Mouse (Mus musculus) embryo, embryonic 10.5 days (tissue): ENCODE measurements around the gene Prkaca.
"Not testable (repeated sequence)": the region's sequence is repeated elsewhere in the genome, so short reads cannot be mapped to it uniquely, and the experiment has no call there.

ENCODE experiments used
- DNase-seq: peaks from one replicate; pipeline ENCODE4 v3.0.0-alpha.2; 2015; ENCODE audit warnings: low spot score

The Prkaca gene

DNA sequence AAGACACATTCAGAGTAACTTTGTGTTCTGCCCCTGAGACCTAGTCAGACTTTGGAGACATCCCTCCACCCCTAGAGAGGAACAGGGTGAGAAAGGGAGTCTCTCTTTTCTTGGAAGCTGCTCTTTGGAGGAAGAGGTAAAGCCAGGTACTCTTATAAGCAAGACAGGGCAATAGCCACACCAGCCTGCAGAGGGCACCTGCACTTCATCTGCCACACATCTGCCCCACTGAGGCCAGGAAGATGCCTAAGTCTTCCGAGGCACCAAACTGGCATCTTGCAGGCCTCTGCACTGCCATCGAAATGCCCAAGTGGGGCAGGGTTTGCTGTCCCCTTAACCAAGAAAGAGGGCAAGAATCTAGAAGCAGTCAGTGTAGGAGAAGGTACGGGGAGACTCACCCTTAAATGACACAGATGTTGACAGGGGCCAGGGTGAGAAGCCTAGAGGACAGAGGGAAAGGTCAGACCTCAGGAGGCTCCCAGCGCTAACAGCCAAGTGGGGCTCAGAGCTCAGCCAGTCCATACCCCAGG is 3.4 kb downstream of the Prkaca start:
- no peak for DNase-seq

GRCm38 (mm10) chr8:83976779-83977350 is 4.1 kb downstream of the Prkaca start:
- DNase-seq: no peak

DNA sequence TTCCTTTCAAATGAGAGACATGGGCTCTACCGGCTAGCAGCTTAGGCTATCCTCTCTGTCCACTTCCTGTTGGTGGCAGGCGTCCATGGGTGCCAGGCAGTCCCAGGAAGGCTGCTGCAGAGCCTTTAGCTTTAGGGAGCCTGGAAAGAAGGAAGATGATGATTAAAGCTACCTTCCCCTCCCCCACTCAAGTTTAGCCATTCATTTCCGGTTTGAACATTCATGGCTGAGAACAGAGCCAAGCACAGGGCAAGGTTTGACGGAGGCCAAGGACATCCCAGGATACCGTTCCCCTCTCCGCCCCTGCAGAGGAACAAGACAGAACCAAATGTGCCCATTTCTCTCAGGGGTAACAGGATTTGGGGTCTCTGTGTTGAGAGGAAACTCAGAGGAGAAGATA is 4.9 kb downstream of the Prkaca start:
- no peak for DNase-seq

GRCm38 (mm10) chr8:83978200-83978599 is 5.4 kb downstream of the Prkaca start:
- no peak for DNase-seq

DNA sequence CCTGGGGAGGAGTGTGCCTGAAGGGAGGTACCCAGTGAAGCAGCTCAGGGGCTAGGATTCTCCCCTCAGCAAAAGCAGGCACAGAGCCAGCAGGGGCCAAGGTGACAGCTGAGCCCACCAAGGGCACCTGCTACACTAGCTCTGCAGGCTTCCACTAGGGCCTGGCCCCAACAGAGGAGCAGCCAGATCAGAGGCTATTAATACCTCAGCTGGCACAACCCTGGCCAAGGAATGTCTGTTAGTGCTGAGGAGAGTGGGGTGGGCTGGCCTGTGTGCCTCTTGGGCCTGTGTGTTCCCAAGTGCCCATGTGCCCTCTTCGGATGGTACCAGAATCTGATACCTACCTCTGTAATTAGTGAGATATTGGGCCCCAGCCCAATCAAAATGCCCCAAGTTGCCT is 7.5 kb downstream of the Prkaca start:
- no peak for DNase-seq

DNA sequence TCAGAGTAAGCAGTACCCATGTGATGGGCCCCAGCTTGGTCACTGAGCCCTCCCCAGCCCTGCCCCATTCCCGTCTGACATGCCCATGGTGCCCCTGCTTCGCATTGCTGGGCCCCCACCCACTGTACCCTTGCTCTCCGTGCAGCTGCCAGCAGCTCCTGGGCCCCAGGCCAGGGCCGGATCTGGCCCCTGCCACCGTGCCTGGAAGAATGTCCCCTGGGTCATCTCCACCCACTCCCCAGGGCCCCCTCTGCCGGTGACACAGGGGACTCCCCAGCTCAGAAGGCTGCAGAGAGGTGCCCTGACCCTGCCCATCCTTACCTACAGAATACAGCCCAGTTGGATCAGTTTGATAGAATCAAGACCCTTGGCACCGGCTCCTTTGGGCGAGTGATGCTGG is 8.1 kb downstream of the Prkaca start:
- no peak for DNase-seq

DNA sequence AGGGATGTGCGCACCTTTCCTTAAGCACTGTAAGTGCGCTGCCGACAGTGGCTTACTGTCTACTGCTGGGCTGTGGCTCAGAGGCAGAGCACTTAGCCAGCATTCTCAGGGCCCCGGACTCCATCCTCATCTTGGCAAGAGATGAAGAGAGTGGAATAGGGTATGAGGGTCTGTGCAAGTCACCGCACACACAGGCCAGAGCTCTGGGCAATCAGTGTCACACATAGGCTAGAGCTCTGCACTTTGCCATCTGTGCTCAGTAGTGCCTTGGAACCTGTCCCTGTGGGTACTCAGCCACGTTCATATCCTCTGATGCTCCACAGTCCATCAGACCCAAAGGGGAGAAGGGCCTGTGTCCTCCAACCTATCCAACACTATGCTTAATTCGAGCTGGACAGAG is 8.7 kb downstream of the Prkaca start:
- no peak for DNase-seq

- DNase-seq: no peak
Observed at GRCm38 (mm10) chr8:83982449-83982848, 9.7 kb downstream of the Prkaca start.

- DNase-seq: not testable (repeated sequence)
Observed at GRCm38 (mm10) chr8:83983222-83983621, 10.4 kb downstream of the Prkaca start.

GRCm38 (mm10) chr8:83989243-83989642 is 16.4 kb downstream of the Prkaca start:
- no peak for DNase-seq

- no peak for DNase-seq
Observed at GRCm38 (mm10) chr8:83990170-83990569, 17.4 kb downstream of the Prkaca start.

DNA sequence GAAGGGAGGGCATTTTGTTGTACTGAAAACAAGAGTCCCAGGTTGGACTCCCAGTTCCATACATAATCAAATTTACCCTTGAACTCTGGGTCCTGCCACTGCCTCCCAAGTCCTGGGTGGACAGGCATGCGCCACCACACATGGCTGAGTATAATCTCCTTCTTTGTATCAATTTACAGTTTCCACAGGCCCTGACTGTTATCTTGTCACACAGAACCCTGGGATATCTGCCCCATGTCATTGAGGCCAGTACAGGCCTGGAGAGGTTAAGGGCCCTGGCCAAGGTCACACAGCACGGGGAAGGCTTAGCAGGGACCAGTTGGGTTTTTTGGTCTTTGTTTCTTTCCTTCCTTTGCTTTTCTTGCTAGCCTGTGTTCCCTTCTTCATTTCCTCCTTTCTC is 19.7 kb downstream of the Prkaca start:
- no peak for DNase-seq

DNA sequence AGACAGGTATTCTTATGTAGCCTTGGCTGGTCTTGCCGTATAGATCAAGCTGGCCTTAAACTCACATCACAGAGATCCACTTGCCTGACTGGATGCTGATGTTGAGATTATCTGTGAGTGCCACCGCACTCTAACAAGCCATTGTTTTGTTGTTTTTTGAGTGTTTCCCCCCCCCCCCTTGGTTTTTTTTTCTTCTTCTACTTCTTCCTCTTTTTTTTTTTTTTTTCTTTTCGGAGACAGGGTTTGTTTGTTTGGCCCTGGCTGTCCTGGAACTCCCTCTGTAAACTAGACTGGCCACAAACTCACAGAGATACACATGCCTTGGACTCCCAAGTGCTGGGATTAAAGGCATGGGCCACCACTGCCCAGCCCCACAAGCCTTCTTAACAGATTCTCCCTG is 21.2 kb downstream of the Prkaca start:
- DNase-seq: no peak

- DNase-seq: no peak
Observed at GRCm38 (mm10) chr8:83995973-83996372, 23.2 kb downstream of the Prkaca start.

DNA sequence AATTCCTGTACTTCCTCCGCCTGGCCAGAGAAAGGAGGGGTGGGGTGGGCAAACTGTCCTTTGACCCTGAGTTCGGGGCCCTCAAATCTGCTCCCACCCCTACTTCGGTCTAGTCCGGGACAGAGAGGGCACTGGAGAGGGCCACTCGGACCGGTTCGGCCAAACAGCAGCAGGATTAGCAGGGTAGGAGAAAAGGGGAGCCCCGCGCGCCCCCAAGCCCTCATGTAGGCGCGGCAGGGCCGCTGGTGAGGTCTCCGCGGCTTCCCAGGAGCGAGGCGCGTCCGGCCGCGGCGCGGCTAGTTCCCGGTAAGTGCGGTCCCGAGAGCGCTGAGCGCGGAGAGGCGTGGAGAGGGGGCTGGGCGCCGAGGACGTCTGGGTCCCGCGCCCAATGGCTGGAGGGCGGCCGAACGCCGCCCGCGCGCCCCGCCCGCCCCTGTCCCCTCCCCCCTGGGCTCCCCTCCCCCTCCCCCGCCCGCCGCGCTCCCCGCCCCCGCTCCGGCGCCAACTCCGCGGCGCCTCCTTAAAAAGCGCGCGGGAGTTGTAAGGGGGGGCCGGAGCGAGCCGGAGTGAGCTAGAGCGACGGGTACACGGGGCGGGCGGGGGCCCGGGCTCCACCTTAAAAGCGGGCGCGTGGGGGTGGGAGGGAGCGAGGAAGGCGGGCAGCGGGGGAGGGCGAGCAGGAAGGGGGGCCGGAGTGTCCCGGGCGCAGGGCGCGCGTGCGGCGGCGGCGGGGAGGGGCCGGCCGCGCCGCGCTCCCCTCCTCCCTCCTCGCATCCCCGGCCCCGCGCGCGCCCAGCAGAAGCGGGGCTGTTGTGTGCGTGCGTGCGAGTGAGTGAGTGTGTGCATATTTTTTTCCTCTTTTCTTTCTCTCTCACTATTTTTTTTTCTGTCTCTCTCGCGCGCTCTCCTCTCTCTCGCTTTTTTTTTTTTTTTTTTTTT is 24.0 kb downstream of the Prkaca start:
- peak; percentile 91 for DNase-seq

- peak; percentile 62 for DNase-seq
Observed at GRCm38 (mm10) chr8:83997511-83998141, 24.8 kb downstream of the Prkaca start, which contains the start of gene Samd1. Gene Samd1, plus strand, starts transcription at chr8:83997672.

DNA sequence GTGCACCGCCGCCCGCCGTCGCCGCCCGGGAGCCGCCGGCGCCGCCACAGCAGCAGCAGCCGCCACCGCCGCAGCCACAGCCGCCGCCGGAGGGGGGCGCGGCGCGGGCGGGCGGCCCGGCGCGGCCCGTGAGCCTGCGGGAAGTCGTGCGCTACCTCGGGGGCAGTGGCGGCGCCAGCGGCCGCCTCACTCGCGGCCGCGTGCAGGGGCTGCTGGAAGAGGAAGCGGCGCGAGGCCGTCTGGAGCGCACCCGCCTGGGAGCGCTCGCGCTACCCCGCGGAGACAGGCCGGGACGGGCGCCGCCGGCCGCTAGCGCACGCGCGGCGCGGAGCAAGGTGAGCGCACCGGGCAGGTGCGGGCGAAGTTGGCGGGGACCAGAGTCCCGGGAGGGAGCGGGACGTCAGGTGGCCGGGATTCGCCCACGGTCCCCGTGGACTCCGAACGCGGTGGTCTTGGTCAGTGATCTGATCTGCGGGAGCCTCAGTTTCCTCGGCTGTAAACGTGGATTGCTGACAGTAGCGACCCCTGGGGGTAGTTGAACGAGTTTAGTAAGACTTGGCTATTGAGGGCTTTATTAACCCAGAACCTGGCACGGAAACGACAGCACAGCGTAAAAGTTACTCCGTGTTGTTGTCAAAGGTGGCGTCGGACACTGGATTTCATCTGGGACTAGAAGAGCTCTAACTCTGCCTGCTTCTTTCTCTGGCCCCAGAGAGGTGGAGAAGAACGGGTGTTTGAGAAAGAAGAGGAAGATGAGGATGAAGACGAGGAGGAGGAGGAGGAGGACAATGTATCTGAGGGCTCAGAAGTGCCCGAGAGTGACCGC is 25.7 kb downstream of the Prkaca start:
- peak; percentile 85 for DNase-seq

DNA sequence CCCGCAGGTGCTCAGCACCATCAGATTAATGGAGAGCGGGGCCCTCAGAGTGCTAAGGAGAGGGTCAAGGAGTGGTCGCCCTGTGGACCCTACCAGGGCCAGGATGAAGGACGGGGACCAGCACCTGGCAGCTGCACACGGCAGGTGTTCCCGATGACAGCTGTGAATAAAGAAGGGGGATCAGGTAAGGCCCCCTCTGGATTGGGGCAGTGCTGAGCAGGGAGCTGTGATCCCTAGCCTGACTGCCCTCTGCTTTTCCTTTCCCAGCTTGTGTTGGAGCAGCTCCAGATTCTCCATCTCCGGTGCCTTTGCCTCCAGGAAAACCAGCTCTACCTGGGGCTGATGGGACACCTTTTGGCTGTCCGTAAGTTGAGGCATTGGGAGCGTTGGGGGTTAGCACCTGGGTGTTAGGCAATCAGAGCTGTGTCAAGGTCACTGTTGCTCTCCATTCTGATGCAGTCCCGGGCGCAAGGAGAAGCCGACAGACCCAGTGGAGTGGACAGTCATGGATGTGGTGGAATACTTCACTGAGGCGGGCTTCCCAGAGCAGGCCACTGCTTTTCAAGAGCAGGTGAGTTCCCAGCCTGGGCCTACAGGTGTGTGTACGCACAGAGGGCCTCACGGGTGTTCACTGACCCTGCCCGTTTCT is 26.4 kb downstream of the Prkaca start:
- DNase-seq: no peak

DNA sequence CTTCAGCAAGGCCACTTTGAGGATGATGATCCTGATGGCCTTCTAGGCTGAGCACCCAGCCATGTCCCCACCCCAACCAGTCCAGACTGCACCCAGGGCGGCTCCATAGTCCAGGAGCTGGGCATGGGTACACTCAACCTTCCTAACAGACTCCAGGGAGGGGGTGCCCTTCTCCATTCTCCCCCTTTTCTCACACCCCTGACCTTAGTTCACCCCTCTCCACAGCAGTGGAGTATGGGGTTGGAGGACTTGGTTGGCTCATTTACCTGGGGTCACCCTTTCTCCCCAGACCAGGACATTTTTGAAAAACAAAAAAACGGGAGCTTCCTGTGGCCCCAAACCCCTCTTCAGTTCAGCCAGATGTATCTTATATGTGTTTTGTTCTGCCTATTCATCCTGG is 27.0 kb downstream of the Prkaca start:
- DNase-seq: no peak

DNA sequence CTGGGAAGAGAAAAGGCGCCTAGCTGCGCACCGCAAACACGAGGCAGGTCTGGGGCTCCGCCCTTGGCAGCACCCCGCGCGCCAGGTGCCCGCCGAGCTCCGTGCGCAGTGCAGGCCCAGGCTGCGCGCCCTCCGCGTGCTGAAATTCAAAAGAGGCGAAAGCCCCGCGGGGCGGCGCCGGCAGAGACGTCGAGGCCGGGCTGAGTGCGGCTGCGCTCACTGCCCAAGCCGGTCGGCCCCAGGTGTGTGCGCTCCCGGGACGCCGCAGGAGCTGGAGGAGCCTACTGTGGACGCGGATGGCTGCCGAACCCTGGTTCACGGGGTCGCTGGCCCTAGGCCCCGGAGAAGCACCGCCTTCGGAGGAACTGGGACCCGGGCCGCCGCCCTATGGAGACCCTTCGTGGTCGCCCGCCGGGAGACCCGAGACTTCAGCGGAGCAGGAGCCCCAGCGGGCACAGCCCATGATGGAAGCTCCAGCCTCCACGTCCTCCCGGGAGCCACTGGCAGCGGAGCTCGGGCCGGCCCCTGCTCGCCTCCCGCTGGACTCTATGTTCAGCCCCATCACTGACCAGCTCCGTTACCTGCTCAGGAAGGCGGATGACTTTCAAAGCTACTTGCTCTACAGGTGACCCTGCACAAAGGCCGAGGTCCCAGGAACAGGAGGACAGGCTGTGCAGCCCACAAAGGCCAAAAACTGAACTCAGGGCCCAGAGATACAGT is 28.6 kb downstream of the Prkaca start, which contains the start of gene 1700067K01Rik:
TSS of gene 1700067K01Rik (plus strand) at position 222 of the 720 bp plus-strand sequence.
- DNase-seq: no peak
